Mouse (Mus musculus) liver, embryonic 14.5 days (tissue): Measurements from ENCODE around the gene Tbca. TPM values are rescaled to one million over a fixed set of nuclear protein-coding genes. Genes with fewer than 3 reads are reported as not detected.

Experiments used
- ATAC-seq: fragments of 200-750 bp; cut with Nextera tagmentation; 2 replicates; pipeline ENCODE4 v1.8.0; 2017; ENCODE audit warnings: moderate number of reproducible peaks, mild to moderate bottlenecking, moderate library complexity; ENCODE audit not compliant: insufficient read depth
- DNase-seq, 3 experiments: peaks; one replicate each; pipeline ENCODE4 v3.0.0-alpha.2; 2012 to 2013; ENCODE audit warnings: low read depth in 3 of 3, low spot score in 3 of 3
- H3K27ac ChIP-seq: fragments of 300-500 bp; sonication (generic); 2 replicates; pipeline ENCODE4 v1.5.1; 2014; ENCODE audit warnings: moderate library complexity, mild to moderate bottlenecking, control low read depth, inconsistent platforms
- H3K27me3 ChIP-seq: fragments of 300-500 bp; sonication (generic); 2 replicates; pipeline ENCODE4 v1.6.1; 2014; ENCODE audit warnings: mild to moderate bottlenecking, low read length, moderate library complexity; ENCODE audit not compliant: control insufficient read depth, insufficient read depth
- H3K36me3 ChIP-seq: fragments of 300-500 bp; sonication (generic); replicated peaks from 2 replicates; pipeline ENCODE4 v1.6.1; 2014; ENCODE audit warnings: low read depth; ENCODE audit not compliant: control insufficient read depth, insufficient read depth
- H3K4me1 ChIP-seq, 2 experiments: fragments of 200-500 bp in 1 of 2; fragments of 300-500 bp in 1 of 2; sonication (generic) in 1 of 2; replicated peaks; 2 replicates each; pipeline ENCODE4 v1.6.1; 2012 to 2014; ENCODE audit warnings: antibody characterized with exemption in 1 of 2, inconsistent platforms in 1 of 2, low read length in 1 of 2; ENCODE audit not compliant: control insufficient read depth in 2 of 2, insufficient read depth in 2 of 2
- H3K4me2 ChIP-seq: fragments of 300-500 bp; sonication (generic); 2 replicates; pipeline ENCODE4 v1.6.1; 2014; ENCODE audit warnings: low read depth, mild to moderate bottlenecking, control low read depth, moderate library complexity
- H3K4me3 ChIP-seq, 2 experiments: fragments of 200-500 bp in 1 of 2; fragments of 300-500 bp in 1 of 2; sonication (generic) in 1 of 2; 2 replicates each; pipeline ENCODE4 v1.5.1; 2012 to 2014; ENCODE audit warnings: low read depth in 2 of 2, low read length in 2 of 2, mild to moderate bottlenecking in 2 of 2, control low read depth in 1 of 2, inconsistent platforms in 1 of 2, moderate library complexity in 1 of 2; ENCODE audit not compliant: insufficient read depth in 1 of 2
- H3K9ac ChIP-seq: fragments of 300-500 bp; sonication (generic); replicated peaks from 2 replicates; pipeline ENCODE4 v1.6.1; 2014; ENCODE audit warnings: mild to moderate bottlenecking, control low read depth, moderate library complexity
- H3K9me3 ChIP-seq: fragments of 300-500 bp; sonication (generic); 2 replicates; pipeline ENCODE4 v1.6.1; 2016; ENCODE audit warnings: low read length, mixed read lengths; ENCODE audit not compliant: control insufficient read depth
- CTCF ChIP-seq: IDR thresholded peaks from 2 replicates; pipeline ENCODE4 v1.5.1; 2016; ENCODE audit warnings: antibody characterized with exemption, low read depth, control low read depth
- EP300 ChIP-seq: IDR thresholded peaks from 2 replicates; pipeline ENCODE4 v1.6.1; 2016; ENCODE audit warnings: antibody characterized with exemption, low read depth
- WGBS: fragments of 180-500 bp; shearing (Covaris S2); extraction: QIAGEN DNeasy Blood & Tissue Kit; methylation state at CpG from one replicate; pipeline ENCODE4 v1.1.7; 2014; ENCODE audit not compliant: insufficient replicate concordance; 5-methylcytosine and 5-hydroxymethylcytosine counted together
- polyA plus RNA-seq, 2 experiments: library from polyadenylated mRNA; depleted of rRNA in 1 of 2; stranded (reverse) in 1 of 2; unstranded in 1 of 2; fragments of >200 nt; fragmentation: Nextera tagmentation in 1 of 2; extraction: Ambion mirVana in 1 of 2; gene quantifications; 2 replicates each; pipeline versions ENCODE4 v1.2.1 to v1.2.3; 2012 to 2014

Tbca gene
- polyA plus RNA-seq, 2 experiments, result 123 to 152 TPM

GRCm38 (mm10) chr13:94870071-94870460 is 81.4 kb downstream of the Tbca start:
- ATAC-seq, result no peak
- TF ChIP-seq EP300, result no peak
- TF ChIP-seq CTCF, result no peak
- Histone ChIP-seq H3K27ac (no peak overlapping the region), H3K9me3 (no peaks in the 10 kb centered on the region), H3K4me1 (no peaks in the 10 kb centered on the region), H3K4me2 (no peak overlapping the region), H3K27me3 (peaks cover 90% of the 10 kb centered on the region), H3K4me3 (no peak overlapping the region), H3K9ac (no peak overlapping the region), H3K36me3 (no peaks in the 10 kb centered on the region)
- no peak for DNase-seq
- 2% methylated on average over 9 of the region's 9 CpGs for WGBS

- no peak overlapping the region for H3K27ac ChIP-seq
- peaks cover 95% of the 10 kb centered on the region for H3K27me3 ChIP-seq
- H3K4me3 ChIP-seq, result no peak overlapping the region
- no peaks in the 10 kb centered on the region for H3K9me3 ChIP-seq
- ATAC-seq, result no peak
- H3K4me2 ChIP-seq, result no peak overlapping the region
- no peaks in the 10 kb centered on the region for H3K4me1 ChIP-seq
- DNase-seq, result no peak
- no peak overlapping the region for H3K9ac ChIP-seq
- WGBS, result 2% methylated on average over 21 of the region's 21 CpGs
- TF ChIP-seq CTCF (no peak), EP300 (no peak)
- H3K36me3 ChIP-seq, result no peaks in the 10 kb centered on the region
Measured at GRCm38 (mm10) chr13:94870461-94871186, 81.9 kb downstream of the Tbca start.

GRCm38 (mm10) chr13:94871806-94872320 is 83.2 kb downstream of the Tbca start:
- TF ChIP-seq EP300 (no peak), CTCF (no peak)
- under 1% methylated on average over 7 of the region's 7 CpGs for WGBS
- Histone ChIP-seq H3K9ac (no peak overlapping the region), H3K9me3 (no peaks in the 10 kb centered on the region), H3K4me2 (no peak overlapping the region), H3K27ac (no peak overlapping the region), H3K36me3 (no peaks in the 10 kb centered on the region), H3K4me3 (no peak overlapping the region), H3K4me1 (no peaks in the 10 kb centered on the region), H3K27me3 (peaks cover 98% of the 10 kb centered on the region)
- DNase-seq (no peak), ATAC-seq (no peak)

- Histone ChIP-seq H3K9ac (no peak overlapping the region), H3K27ac (no peak overlapping the region), H3K36me3 (no peaks in the 10 kb centered on the region), H3K4me3 (no peak overlapping the region), H3K9me3 (no peaks in the 10 kb centered on the region), H3K4me1 (no peaks in the 10 kb centered on the region), H3K4me2 (no peak overlapping the region), H3K27me3 (peaks cover 100% of the 10 kb centered on the region)
- DNase-seq (no peak), ATAC-seq (no peak)
- TF ChIP-seq CTCF (no peak), EP300 (no peak)
- under 1% methylated on average over 19 of the region's 19 CpGs for WGBS
Measured at GRCm38 (mm10) chr13:94872439-94872838, 83.7 kb downstream of the Tbca start.

- Histone ChIP-seq H3K4me2 (no peak overlapping the region), H3K27me3 (peaks cover 100% of the 10 kb centered on the region), H3K36me3 (no peaks in the 10 kb centered on the region), H3K9me3 (no peaks in the 10 kb centered on the region), H3K9ac (no peak overlapping the region), H3K4me1 (no peaks in the 10 kb centered on the region), H3K27ac (no peak overlapping the region), H3K4me3 (no peak overlapping the region)
- TF ChIP-seq CTCF, result no peak
- no peak for TF ChIP-seq EP300
- DNase-seq (no peak), ATAC-seq (no peak)
- 2% methylated on average over 54 of the region's 54 CpGs for WGBS
Measured at GRCm38 (mm10) chr13:94873111-94874038, 84.7 kb downstream of the Tbca start.
